Mouse (Mus musculus) heart, embryonic 14.5 days (tissue): Measurements from ENCODE around the gene Sowaha. TPM values are rescaled to one million over a fixed set of nuclear protein-coding genes. Genes with fewer than 3 reads are reported as not detected.

Source experiments
- ATAC-seq: fragments of 200-750 bp; cut with Nextera tagmentation; 2 replicates; pipeline ENCODE4 v1.8.0; 2017; ENCODE audit warnings: low read depth, moderate TSS enrichment; ENCODE audit not compliant: insufficient number of reproducible peaks, insufficient read depth, low FRiP score
- H3K27ac ChIP-seq, 2 experiments: fragments of 200-500 bp in 1 of 2; fragments of 300-500 bp in 1 of 2; sonication (generic) in 1 of 2; replicated peaks in 1 of 2; 2 replicates each; pipeline ENCODE4 v1.5.1; 2012 to 2014; ENCODE audit warnings: low read depth in 2 of 2, low read length in 2 of 2, control low read depth in 1 of 2, mild to moderate bottlenecking in 1 of 2, mixed read lengths in 1 of 2; ENCODE audit not compliant: control insufficient read depth in 1 of 2, insufficient read depth in 1 of 2
- H3K27me3 ChIP-seq: fragments of 300-500 bp; sonication (generic); 2 replicates; pipeline ENCODE4 v1.6.1; 2014; ENCODE audit warnings: mild to moderate bottlenecking, low read length, control low read depth; ENCODE audit not compliant: control insufficient read depth, insufficient read depth
- H3K36me3 ChIP-seq: fragments of 300-500 bp; sonication (generic); 2 replicates; pipeline ENCODE4 v1.6.1; 2014; ENCODE audit warnings: mild to moderate bottlenecking, control low read depth, low read length, mixed read lengths; ENCODE audit not compliant: control insufficient read depth, insufficient read depth
- H3K4me1 ChIP-seq, 2 experiments: fragments of 200-500 bp in 1 of 2; fragments of 300-500 bp in 1 of 2; sonication (generic) in 1 of 2; 2 replicates each; pipeline ENCODE4 v1.6.1; 2012 to 2014; ENCODE audit warnings: low read length in 2 of 2, control low read depth in 1 of 2, mixed read lengths in 1 of 2; ENCODE audit not compliant: control insufficient read depth in 2 of 2, insufficient read depth in 2 of 2
- H3K4me2 ChIP-seq: fragments of 300-500 bp; sonication (generic); 2 replicates; pipeline ENCODE4 v1.6.1; 2014; ENCODE audit warnings: mild to moderate bottlenecking, low read length
- H3K4me3 ChIP-seq, 2 experiments: fragments of 200-500 bp in 1 of 2; fragments of 300-500 bp in 1 of 2; sonication (generic) in 1 of 2; 2 replicates each; pipeline ENCODE4 v1.5.1; 2012 to 2014; ENCODE audit warnings: low read length in 2 of 2, mild to moderate bottlenecking in 2 of 2, control low read depth in 1 of 2, low read depth in 1 of 2, moderate library complexity in 1 of 2; ENCODE audit not compliant: control insufficient read depth in 1 of 2, insufficient read depth in 1 of 2
- H3K9ac ChIP-seq: fragments of 300-500 bp; sonication (generic); 2 replicates; pipeline ENCODE4 v1.6.1; 2014; ENCODE audit warnings: mild to moderate bottlenecking, low read length
- H3K9me3 ChIP-seq: fragments of 300-500 bp; sonication (generic); 2 replicates; pipeline ENCODE4 v1.6.1; 2016; ENCODE audit warnings: low read length, control low read depth; ENCODE audit not compliant: control insufficient read depth
- WGBS: fragments of 180-500 bp; shearing (Covaris S2); extraction: QIAGEN DNeasy Blood & Tissue Kit; methylation state at CpG from one replicate; pipeline ENCODE4 v1.1.7; 2014; 5-methylcytosine and 5-hydroxymethylcytosine counted together
- polyA plus RNA-seq: library from polyadenylated mRNA; unstranded; fragments of >200 nt; fragmentation: Nextera tagmentation; extraction: Ambion mirVana; gene quantifications from 2 replicates; pipeline ENCODE4 v1.2.1, GENCODE M21; 2014

Sowaha gene
- polyA plus RNA-seq, 1 experiment from 2014 or later, result 0.18 TPM

GRCm38 (mm10) chr11:53489421-53489820 lies 9.3 kb upstream of the Sowaha start:
- H3K4me2 ChIP-seq, result no peak overlapping the region
- 86% methylated on average over 9 of the region's 9 CpGs for WGBS
- no peaks in the 10 kb centered on the region for H3K36me3 ChIP-seq
- no peak for ATAC-seq
- H3K9me3 ChIP-seq, result no peaks in the 10 kb centered on the region
- no peak overlapping the region for H3K9ac ChIP-seq
- no peak overlapping the region for H3K4me3 ChIP-seq
- H3K4me1 ChIP-seq, result peaks cover 6 to 10% of the 10 kb centered on the region in 2 experiments; a peak in 1 of 4 replicates
- no peak overlapping the region for H3K27ac ChIP-seq
- H3K27me3 ChIP-seq, result peaks cover 10% of the 10 kb centered on the region; the same call in 1 of the 2 replicates

- Histone ChIP-seq H3K36me3 (no peaks in the 10 kb centered on the region), H3K4me3 (no peak overlapping the region), H3K27ac (no peak overlapping the region), H3K27me3 (peaks cover 10% of the 10 kb centered on the region; the same call in 1 of the 2 replicates), H3K4me1 (peaks cover 6 to 10% of the 10 kb centered on the region in 2 experiments; a peak in 1 of 4 replicates), H3K9me3 (no peaks in the 10 kb centered on the region), H3K9ac (no peak overlapping the region), H3K4me2 (no peak overlapping the region)
- no peak for ATAC-seq
- WGBS, result 94% methylated on average over 5 of the region's 5 CpGs
Measured at GRCm38 (mm10) chr11:53489007-53489406, 8.9 kb upstream of the Sowaha start.

- ATAC-seq, result no peak
- WGBS, result 11% methylated on average over 27 of the region's 27 CpGs
- no peak overlapping the region for H3K27ac ChIP-seq
- H3K4me1 ChIP-seq, result peaks cover 6 to 8% of the 10 kb centered on the region in 2 experiments; a peak in 1 of 4 replicates
- no peaks in the 10 kb centered on the region for H3K9me3 ChIP-seq
- peak overlapping the region; percentile 58 for H3K4me2 ChIP-seq
- peak overlapping the region; percentile 20 to 24; a peak in 3 of 4 replicates for H3K4me3 ChIP-seq
- H3K36me3 ChIP-seq, result no peaks in the 10 kb centered on the region
- H3K9ac ChIP-seq, result peak overlapping the region; percentile 41; the same call in 1 of the 2 replicates
- H3K27me3 ChIP-seq, result peaks cover 10% of the 10 kb centered on the region; the same call in 1 of the 2 replicates
Measured at GRCm38 (mm10) chr11:53486822-53487594, 6.9 kb upstream of the Sowaha start.

GRCm38 (mm10) chr11:53486351-53486750 lies 6.3 kb upstream of the Sowaha start:
- H3K4me2 ChIP-seq, result no peak overlapping the region
- peaks cover 10% of the 10 kb centered on the region; the same call in 1 of the 2 replicates for H3K27me3 ChIP-seq
- no peak overlapping the region for H3K27ac ChIP-seq
- H3K36me3 ChIP-seq, result no peaks in the 10 kb centered on the region
- ATAC-seq, result no peak
- no peaks in the 10 kb centered on the region for H3K9me3 ChIP-seq
- no peak overlapping the region for H3K4me3 ChIP-seq
- H3K4me1 ChIP-seq, result peaks cover 6% of the 10 kb centered on the region in 2 experiments; a peak in 1 of 4 replicates
- WGBS, result 78% methylated on average over 3 of the region's 3 CpGs
- no peak overlapping the region for H3K9ac ChIP-seq

GRCm38 (mm10) chr11:53485719-53486118 lies 5.6 kb upstream of the Sowaha start:
- no peak for ATAC-seq
- Histone ChIP-seq H3K9me3 (no peaks in the 10 kb centered on the region), H3K27me3 (peaks cover 15% of the 10 kb centered on the region; the same call in 1 of the 2 replicates), H3K9ac (no peak overlapping the region), H3K27ac (no peak overlapping the region), H3K4me1 (peaks cover 6% of the 10 kb centered on the region in 2 experiments; a peak in 1 of 4 replicates), H3K4me2 (no peak overlapping the region), H3K4me3 (no peak overlapping the region), H3K36me3 (no peaks in the 10 kb centered on the region)
- WGBS, result 49% methylated on average over 3 of the region's 3 CpGs

- WGBS, result 53% methylated on average over 9 of the region's 9 CpGs
- Histone ChIP-seq H3K4me2 (no peak overlapping the region), H3K9me3 (no peaks in the 10 kb centered on the region), H3K4me3 (no peak overlapping the region), H3K27me3 (peaks cover 36% of the 10 kb centered on the region), H3K4me1 (peaks cover 6 to 23% of the 10 kb centered on the region in 2 experiments; a peak in 3 of 4 replicates), H3K36me3 (no peaks in the 10 kb centered on the region), H3K9ac (no peak overlapping the region), H3K27ac (no peak overlapping the region)
- ATAC-seq, result no peak
Measured at GRCm38 (mm10) chr11:53483159-53483891, 3.3 kb upstream of the Sowaha start.

GRCm38 (mm10) chr11:53481088-53481730 lies 1.1 kb upstream of the Sowaha start:
- WGBS, result 70% methylated on average over 4 of the region's 4 CpGs
- ATAC-seq, result no peak
- H3K4me3 ChIP-seq, result no peak overlapping the region
- H3K9me3 ChIP-seq, result no peaks in the 10 kb centered on the region
- peaks cover 0 to 17% of the 10 kb centered on the region in 2 experiments; a peak in 2 of 4 replicates for H3K4me1 ChIP-seq
- H3K4me2 ChIP-seq, result no peak overlapping the region
- H3K36me3 ChIP-seq, result no peaks in the 10 kb centered on the region
- peaks cover 46% of the 10 kb centered on the region for H3K27me3 ChIP-seq
- H3K27ac ChIP-seq, result no peak overlapping the region
- H3K9ac ChIP-seq, result no peak overlapping the region
